Mouse (Mus musculus): ENCODE measurements at regions not wholly inside any gene's neighbourhood (a gene's known extent, or its start where the extent isn't known, plus 50 kb on each side); places are given as distances from the start of the nearest gene placed in this dataset.

DNA sequence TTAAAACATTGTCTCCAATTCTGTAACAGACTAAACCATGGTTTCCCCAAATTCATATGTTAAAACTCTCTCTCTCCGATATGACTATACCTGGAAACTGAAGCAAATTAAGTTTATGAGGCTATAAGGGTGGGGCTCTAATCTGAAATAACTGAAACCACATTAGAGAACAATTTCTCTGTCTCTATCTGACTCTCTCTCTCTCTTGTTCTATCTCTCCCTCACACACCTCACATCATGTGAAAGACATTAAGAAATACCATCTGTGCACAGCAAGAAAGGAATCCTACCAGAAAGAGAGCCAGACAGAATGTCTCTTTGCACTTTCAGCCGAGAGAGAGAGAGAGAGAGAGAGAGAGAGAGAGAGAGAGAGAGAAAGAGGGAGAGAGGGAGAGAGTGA lies 171.7 kb upstream of the Cpeb2 start:
- TF ChIP-seq CTCF (conservative IDR thresholded peaks at IDR 0.05 in 1 of 2, IDR thresholded peaks at IDR 0.05 in 1 of 2; ENCODE audit: low read depth in 2 of 2, low read length in 2 of 2) (no peak), MAX (IDR thresholded peaks at IDR 0.05; ENCODE audit: low read length) (no peak), POLR2A (IDR thresholded peaks at IDR 0.05; ENCODE audit: low read depth, low read length) (no peak), E2F4 (IDR thresholded peaks at IDR 0.05; ENCODE audit: insufficient replicate concordance, low read depth, low read length) (no peak), USF2 (conservative IDR thresholded peaks at IDR 0.05; ENCODE audit: low read depth, low read length) (no peak), ZNF384 (IDR thresholded peaks at IDR 0.05; ENCODE audit: low read depth, low read length) (no peak), POLR2AphosphoS2 (IDR thresholded peaks at IDR 0.05; ENCODE audit: low read depth, low read length) (no peak), MEF2A (IDR thresholded peaks at IDR 0.05; ENCODE audit: borderline replicate concordance, low read depth, low read length) (no peak), EP300 (IDR thresholded peaks at IDR 0.05; ENCODE audit: low read length) (no peak)
